Mouse (Mus musculus) lung, postnatal 0 days (tissue): ENCODE measurements around the gene 1700069L16Rik. TPM values are rescaled to one million over a fixed set of nuclear protein-coding genes. Genes with fewer than 3 reads are reported as not detected.

ENCODE experiments used
- ATAC-seq: fragments of 200-750 bp; cut with Nextera tagmentation; 2 replicates; pipeline ENCODE4 v1.8.0; 2017; ENCODE audit warnings: moderate library complexity
- DNase-seq: peaks from one replicate; pipeline ENCODE4 v3.0.0-alpha.2; 2016; ENCODE audit warnings: low spot score
- H3K27ac ChIP-seq: fragments of 300-500 bp; sonication (generic); 2 replicates; pipeline ENCODE4 v1.5.1; 2014; ENCODE audit warnings: antibody characterized with exemption, mild to moderate bottlenecking, low read length, mixed read lengths
- H3K27me3 ChIP-seq: fragments of 300-500 bp; sonication (generic); replicated peaks from 2 replicates; pipeline ENCODE4 v1.6.1; 2014; ENCODE audit warnings: low read length, mixed read lengths; ENCODE audit not compliant: insufficient read depth
- H3K36me3 ChIP-seq: fragments of 300-500 bp; sonication (generic); 2 replicates; pipeline ENCODE4 v1.6.1; 2014; ENCODE audit warnings: low read length, mixed read lengths; ENCODE audit not compliant: insufficient read depth
- H3K4me1 ChIP-seq: fragments of 300-500 bp; sonication (generic); 2 replicates; pipeline ENCODE4 v1.6.1; 2014; ENCODE audit warnings: antibody characterized with exemption, low read depth, low read length, mixed read lengths; ENCODE audit not compliant: insufficient read depth
- H3K4me2 ChIP-seq: fragments of 300-500 bp; sonication (generic); replicated peaks from 2 replicates; pipeline ENCODE4 v1.6.1; 2014; ENCODE audit warnings: low read depth, mild to moderate bottlenecking, low read length, moderate library complexity, mixed read lengths
- H3K4me3 ChIP-seq: fragments of 300-500 bp; sonication (generic); 2 replicates; pipeline ENCODE4 v1.5.1; 2014; ENCODE audit warnings: low read depth, low read length
- H3K9ac ChIP-seq: fragments of 300-500 bp; sonication (generic); replicated peaks from 2 replicates; pipeline ENCODE4 v1.6.1; 2014; ENCODE audit warnings: low read depth, mild to moderate bottlenecking
- H3K9me3 ChIP-seq: fragments of 300-500 bp; sonication (generic); 2 replicates; pipeline ENCODE4 v1.6.1; 2016; ENCODE audit warnings: low read length, mixed read lengths
- CTCF ChIP-seq: IDR thresholded peaks from 2 replicates; pipeline ENCODE4 v1.5.1; 2016; ENCODE audit warnings: antibody characterized with exemption, mild to moderate bottlenecking
- EP300 ChIP-seq: IDR thresholded peaks from 2 replicates; pipeline ENCODE4 v1.6.1; 2016; ENCODE audit warnings: antibody characterized with exemption, mild to moderate bottlenecking, control low read depth
- WGBS: fragments of 180-500 bp; shearing (Covaris S2); extraction: QIAGEN DNeasy Blood & Tissue Kit; methylation state at CpG from one replicate; pipeline ENCODE4 v1.1.7; 2014; 5-methylcytosine and 5-hydroxymethylcytosine counted together
- polyA plus RNA-seq: library from polyadenylated mRNA; unstranded; fragments of >200 nt; fragmentation: Nextera tagmentation; extraction: Ambion mirVana; gene quantifications from 2 replicates; pipeline ENCODE4 v1.2.1, GENCODE M21; 2015

The 1700069L16Rik gene
- polyA plus RNA-seq, 1 experiment from 2014 or later: not detected

DNA sequence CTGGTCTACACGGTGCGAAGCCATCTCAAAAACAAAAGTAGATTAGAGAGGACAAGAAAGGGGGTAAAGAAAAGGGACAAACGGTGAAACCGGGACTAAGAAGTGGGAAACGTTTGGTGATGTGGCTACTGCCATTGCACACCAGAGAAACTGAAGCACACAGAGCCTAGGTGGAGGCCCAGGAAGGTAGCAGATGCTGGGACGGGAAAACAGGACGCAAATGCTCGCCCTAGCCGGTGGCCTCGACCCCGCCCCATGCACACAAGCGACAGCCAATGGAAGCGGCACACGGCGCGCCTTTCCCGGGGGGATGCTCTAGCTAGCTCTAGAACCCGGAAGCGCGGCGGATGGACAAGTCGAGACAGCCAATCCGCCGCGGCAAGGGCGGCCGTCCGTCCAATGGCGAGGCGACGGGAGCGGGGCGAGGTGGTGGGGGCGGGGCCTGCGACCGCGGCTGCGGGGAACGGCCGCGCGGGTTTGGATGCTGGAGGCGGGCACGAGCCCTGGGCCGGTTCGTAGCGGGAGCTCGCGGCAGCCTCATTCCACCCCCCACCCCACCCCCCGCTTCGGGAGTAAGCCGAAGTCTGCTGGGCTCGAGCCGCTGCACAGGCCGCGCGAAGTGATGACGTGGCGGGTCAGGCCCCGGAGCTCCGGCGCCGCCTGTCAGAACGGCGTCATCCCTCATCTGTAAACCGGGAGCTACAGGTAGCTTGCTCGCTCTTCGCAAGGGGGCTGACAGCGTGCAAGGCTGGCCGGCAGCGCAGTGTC, 11.0 kb upstream of the 1700069L16Rik start, which contains the start of gene Ficd:
Gene Ficd, plus strand, starts transcription at position 459 of the 768 bp plus-strand sequence.
- TF ChIP-seq CTCF (no peak), EP300 (no peak)
- Histone ChIP-seq H3K4me2 (peak within 1 kb of the TSS; percentile 63), H3K4me1 (peaks cover 3% of the 10 kb centered on the region; the same call in 1 of the 2 replicates), H3K36me3 (0 out of 2 replicates have a peak, but pooled peaks cover 10% of the 10 kb centered on the region), H3K27ac (peak within 1 kb of the TSS; percentile 92), H3K4me3 (peak within 1 kb of the TSS; percentile 73), H3K9ac (peak within 1 kb of the TSS; percentile 58), H3K27me3 (no peaks in the 10 kb centered on the region), H3K9me3 (no peaks in the 10 kb centered on the region)
- peak; percentile 99 for DNase-seq
- ATAC-seq: peak; percentile 99
- WGBS: 2% methylated on average over 38 of the region's 71 CpGs

DNA sequence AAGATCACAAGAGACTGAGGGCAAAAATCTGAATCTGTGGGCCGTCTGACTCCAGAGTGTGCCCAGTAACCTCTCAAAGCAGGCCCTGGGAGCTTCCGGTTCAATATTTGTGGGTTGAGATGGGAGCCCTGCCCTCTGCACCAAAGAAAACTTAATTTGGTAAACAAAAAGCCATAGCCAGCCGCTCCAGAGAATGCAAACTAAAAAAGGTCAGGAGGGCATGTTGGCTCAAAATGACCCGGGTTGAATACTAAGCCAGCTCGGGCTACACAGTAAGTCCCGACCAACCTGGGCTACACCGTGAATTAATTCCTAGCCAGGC, 10.4 kb upstream of the 1700069L16Rik start:
- Histone ChIP-seq H3K4me1 (peaks cover 3% of the 10 kb centered on the region; the same call in 1 of the 2 replicates), H3K27ac (peak overlapping the region; percentile 44), H3K36me3 (0 out of 2 replicates have a peak, but pooled peaks cover 7% of the 10 kb centered on the region), H3K4me2 (peak overlapping the region; percentile 52), H3K27me3 (no peaks in the 10 kb centered on the region), H3K9ac (peak overlapping the region; percentile 5; the same call in 1 of the 2 replicates), H3K9me3 (no peaks in the 10 kb centered on the region), H3K4me3 (peak overlapping the region; percentile 73)
- 18% methylated on average over 7 of the region's 7 CpGs for WGBS
- TF ChIP-seq EP300: no peak
- no peak for TF ChIP-seq CTCF
- no peak for DNase-seq
- ATAC-seq: no peak

DNA sequence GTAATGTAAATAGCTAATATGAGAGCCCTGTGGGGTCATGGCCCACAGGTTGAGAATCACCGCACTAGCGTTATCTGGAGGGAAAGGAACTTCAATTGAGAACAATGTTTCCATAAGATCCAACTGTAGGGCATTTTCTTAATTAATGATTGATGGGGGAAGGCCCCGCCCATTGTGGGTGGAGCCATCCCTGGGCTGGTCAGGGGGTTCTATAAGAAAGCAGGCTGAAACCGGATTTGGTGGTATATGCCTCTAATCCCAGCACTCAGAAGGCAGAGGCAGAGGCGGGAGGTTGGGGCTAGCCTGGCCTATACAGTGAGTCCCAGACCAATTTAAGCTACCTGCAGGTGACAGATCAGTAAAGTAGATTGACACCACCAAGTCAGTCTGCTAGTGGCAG, 9.8 kb upstream of the 1700069L16Rik start:
- Histone ChIP-seq H3K27me3 (no peaks in the 10 kb centered on the region), H3K9me3 (no peaks in the 10 kb centered on the region), H3K36me3 (0 out of 2 replicates have a peak, but pooled peaks cover 4% of the 10 kb centered on the region), H3K27ac (no peak overlapping the region), H3K4me1 (peaks cover 3% of the 10 kb centered on the region; the same call in 1 of the 2 replicates), H3K4me2 (no peak overlapping the region), H3K4me3 (no peak overlapping the region), H3K9ac (no peak overlapping the region)
- no peak for DNase-seq
- WGBS: 62% methylated on average over 5 of the region's 5 CpGs
- no peak for ATAC-seq
- TF ChIP-seq CTCF: no peak
- TF ChIP-seq EP300: no peak

DNA sequence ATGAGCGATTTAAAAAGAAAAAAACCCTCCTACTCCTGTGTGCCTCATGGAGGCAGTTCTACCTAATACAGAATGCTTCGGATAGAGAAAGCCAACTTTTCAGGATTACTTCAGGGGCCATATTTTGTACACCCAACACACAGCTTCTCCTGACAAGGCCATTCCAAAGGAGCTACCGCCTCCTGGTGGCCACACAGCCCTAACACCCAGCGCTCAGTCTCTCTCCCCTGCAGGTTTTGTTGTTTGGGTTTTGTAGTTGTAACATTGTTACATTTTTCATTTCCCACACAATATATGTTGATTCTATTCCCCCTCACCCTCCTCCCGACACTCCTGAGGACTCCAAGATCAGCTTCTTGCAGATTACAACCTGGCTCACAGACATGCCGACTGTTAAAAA, 7.6 kb upstream of the 1700069L16Rik start:
- Histone ChIP-seq H3K27me3 (no peaks in the 10 kb centered on the region), H3K4me1 (peaks cover 3% of the 10 kb centered on the region; the same call in 1 of the 2 replicates), H3K9ac (no peak overlapping the region), H3K9me3 (no peaks in the 10 kb centered on the region), H3K36me3 (no peaks in the 10 kb centered on the region), H3K4me2 (no peak overlapping the region), H3K4me3 (no peak overlapping the region), H3K27ac (no peak overlapping the region)
- no peak for ATAC-seq
- whole genome bisulfite sequencing: 24% methylated on average over 6 of the region's 6 CpGs
- peak; percentile 57 for DNase-seq
- TF ChIP-seq CTCF (peak; percentile 81), EP300 (no peak)

DNA sequence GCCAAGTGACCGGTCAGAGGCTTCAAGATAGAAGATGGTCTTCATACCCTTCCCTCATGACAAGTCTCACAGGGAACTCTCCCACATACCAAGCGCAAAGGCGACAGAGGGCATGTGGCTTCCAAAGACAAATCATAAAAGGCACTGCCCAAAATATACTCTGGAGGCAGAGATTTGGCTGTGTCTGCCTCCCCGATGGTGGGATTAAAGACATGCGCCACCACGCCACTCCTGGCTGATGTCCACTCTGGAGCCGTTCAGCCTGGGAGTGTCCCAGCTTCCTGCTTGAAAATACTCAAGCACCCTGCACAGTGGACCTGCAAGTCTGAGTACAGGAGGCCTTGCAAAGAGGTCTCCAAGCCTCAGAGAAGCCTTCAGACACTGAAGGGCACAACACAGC, 6.6 kb upstream of the 1700069L16Rik start:
- TF ChIP-seq CTCF: no peak
- TF ChIP-seq EP300: no peak
- H3K4me3 ChIP-seq: no peak overlapping the region
- H3K4me1 ChIP-seq: peaks cover 3% of the 10 kb centered on the region; the same call in 1 of the 2 replicates
- no peak for ATAC-seq
- no peak for DNase-seq
- no peak overlapping the region for H3K9ac ChIP-seq
- no peaks in the 10 kb centered on the region for H3K36me3 ChIP-seq
- H3K27ac ChIP-seq: no peak overlapping the region
- H3K9me3 ChIP-seq: no peaks in the 10 kb centered on the region
- no peak overlapping the region for H3K4me2 ChIP-seq
- H3K27me3 ChIP-seq: no peaks in the 10 kb centered on the region
- 88% methylated on average over 7 of the region's 7 CpGs for WGBS

DNA sequence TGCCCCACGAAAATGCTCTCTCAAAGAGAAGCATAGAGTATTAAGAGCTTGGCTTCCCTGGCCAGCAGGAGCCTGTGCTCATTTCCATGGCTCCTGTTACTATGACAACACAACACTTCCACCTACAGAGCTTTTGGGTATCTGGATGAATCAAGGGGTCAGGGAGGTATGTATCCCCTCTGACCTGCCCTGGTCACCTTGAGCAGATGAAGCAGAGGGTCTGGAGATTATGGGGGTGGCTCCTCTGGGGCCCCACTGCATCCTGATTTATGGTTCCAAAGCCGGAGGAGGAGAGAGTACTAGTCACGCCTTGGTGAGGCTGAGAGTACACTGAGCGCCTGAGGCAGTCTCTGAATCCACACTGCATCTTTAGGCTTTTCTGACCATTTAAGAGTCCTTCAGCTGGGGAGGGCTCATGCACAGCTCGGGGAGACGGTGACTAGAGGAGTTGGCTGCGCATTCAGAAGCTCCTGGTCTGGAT, 6.1 kb upstream of the 1700069L16Rik start:
- TF ChIP-seq EP300: no peak
- TF ChIP-seq CTCF: no peak
- Histone ChIP-seq H3K4me3 (no peak overlapping the region), H3K9me3 (no peaks in the 10 kb centered on the region), H3K27me3 (no peaks in the 10 kb centered on the region), H3K4me1 (peaks cover 3% of the 10 kb centered on the region; the same call in 1 of the 2 replicates), H3K36me3 (no peaks in the 10 kb centered on the region), H3K9ac (no peak overlapping the region), H3K27ac (no peak overlapping the region), H3K4me2 (no peak overlapping the region)
- 64% methylated on average over 7 of the region's 7 CpGs for WGBS
- no peak for ATAC-seq
- DNase-seq: no peak
